ENCODE assay signal across 19 mouse cellular contexts in genomic region chr9:35411975-35412374, GRCm38 (mm10). TPM values are rescaled to one million over a fixed set of nuclear protein-coding genes. Genes with fewer than 3 reads are reported as not detected.
DNase-seq lines count a peak whose midpoint lies in the region; ATAC-seq lines count a peak whose summit lies in the region.
"Had no signal": no experiment of that assay in that cellular context is flagged by ENCODE, and none has a peak within 500 bp of the region (broad histone marks: within the 10 kb centered on the region; RNA-seq: fewer than 3 reads in every experiment).

No protein-coding gene starts in this region.

- H3K36me3 ChIP-seq in heart, embryonic 13.5 days: no peaks in the 10 kb centered on the region
- H3K36me3 ChIP-seq in neural tube, embryonic 13.5 days: no peaks in the 10 kb centered on the region
- no peaks in the 10 kb centered on the region for H3K36me3 ChIP-seq in limb, embryonic 13.5 days
- H3K36me3 ChIP-seq: stomach, embryonic 15.5 days had no signal

- H3K4me2 ChIP-seq in heart, embryonic 13.5 days: no peak overlapping the region
- no peak overlapping the region for H3K4me2 ChIP-seq in neural tube, embryonic 13.5 days
- H3K4me2 ChIP-seq in limb, embryonic 13.5 days (replicated peaks): no peak overlapping the region
- H3K4me2 ChIP-seq: stomach, embryonic 15.5 days had no signal

- H3K27ac ChIP-seq in heart, embryonic 13.5 days (replicated peaks): no peak overlapping the region
- peak overlapping the region; percentile 63 for H3K27ac ChIP-seq in neural tube, embryonic 13.5 days (replicated peaks)
- peak overlapping the region; percentile 6; the same call in 1 of the 2 replicates for H3K27ac ChIP-seq in limb, embryonic 13.5 days
- H3K27ac ChIP-seq: liver, embryonic 14.5 days; stomach, embryonic 15.5 days had no signal

- WGBS in heart, embryonic 13.5 days: 76% methylated on average over 7 of the region's 7 CpGs
- 43% methylated on average over 7 of the region's 7 CpGs for WGBS in neural tube, embryonic 13.5 days
- WGBS in limb, embryonic 13.5 days: 44% methylated on average over 7 of the region's 7 CpGs

- 0 out of 2 replicates have a peak overlapping the region, but pooled peaks have one; percentile 16 for H3K9ac ChIP-seq in heart, embryonic 13.5 days
- H3K9ac ChIP-seq in neural tube, embryonic 13.5 days: no peak overlapping the region
- no peak overlapping the region for H3K9ac ChIP-seq in limb, embryonic 13.5 days
- H3K9ac ChIP-seq: liver, embryonic 14.5 days; stomach, embryonic 15.5 days had no signal

- 0 out of 2 replicates have a peak, but pooled peaks cover 3% of the 10 kb centered on the region for H3K27me3 ChIP-seq in heart, embryonic 13.5 days (replicated peaks)
- peaks cover 54% of the 10 kb centered on the region for H3K27me3 ChIP-seq in neural tube, embryonic 13.5 days
- H3K27me3 ChIP-seq in limb, embryonic 13.5 days: no peaks in the 10 kb centered on the region
- H3K27me3 ChIP-seq: stomach, embryonic 15.5 days had no signal

- no peak for ATAC-seq in heart, embryonic 13.5 days (ENCODE audit: extremely low read depth, insufficient number of reproducible peaks, low FRiP score, low TSS enrichment)
- ATAC-seq in neural tube, embryonic 13.5 days (ENCODE audit: low read depth): peak; percentile 32
- ATAC-seq in limb, embryonic 13.5 days (ENCODE audit: low FRiP score, low read depth): no peak
- ATAC-seq: lung, postnatal 0 days had no signal

- no peaks in the 10 kb centered on the region for H3K9me3 ChIP-seq in heart, embryonic 13.5 days
- no peaks in the 10 kb centered on the region for H3K9me3 ChIP-seq in neural tube, embryonic 13.5 days
- no peaks in the 10 kb centered on the region for H3K9me3 ChIP-seq in limb, embryonic 13.5 days
- H3K9me3 ChIP-seq: stomach, embryonic 15.5 days had no signal

- H3K4me3 ChIP-seq in heart, embryonic 13.5 days: no peak overlapping the region
- no peak overlapping the region for H3K4me3 ChIP-seq in neural tube, embryonic 13.5 days
- no peak overlapping the region for H3K4me3 ChIP-seq in limb, embryonic 13.5 days
- H3K4me3 ChIP-seq: stomach, embryonic 15.5 days had no signal

- intact Hi-C loops in heart, postnatal 14 days (cut with DNase I): no loop called here

- no peak for DNase-seq in heart, postnatal 14 days
- no peak for DNase-seq in neural tube, embryonic 10.5 days (ENCODE audit: extremely low spot score, low spot score)
- no peak for DNase-seq in kidney, postnatal 14 days
- DNase-seq in cerebellum, postnatal 25 days: no peak
- DNase-seq in frontal cortex, adult 2 months (ENCODE audit: extremely low spot score in 1 of 2, low spot score in 1 of 2): no peak
- DNase-seq: adrenal gland, postnatal 25 days; cerebellum, adult 9-10 months; embryo, embryonic 11 days; heart, postnatal 36 days; kidney, adult 18-20 months; kidney, postnatal 4 days; layer of hippocampus, postnatal 36 days; left cerebral cortex, postnatal 4 days had no signal

- peaks cover 5% of the 10 kb centered on the region for H3K4me1 ChIP-seq in heart, embryonic 13.5 days
- peaks cover 20% of the 10 kb centered on the region for H3K4me1 ChIP-seq in neural tube, embryonic 13.5 days (replicated peaks)
- H3K4me1 ChIP-seq in limb, embryonic 13.5 days: peaks cover 39% of the 10 kb centered on the region
- H3K4me1 ChIP-seq: stomach, embryonic 15.5 days had no signal

RNA-seq across cellular contexts. Expression of gene Cdon, which starts 9.0 kb away (rescaled TPM):
- 5.0 and 5.4 TPM in 2 replicates for polyA plus RNA-seq in heart, embryonic 13.5 days (2015; fragmentation: Nextera tagmentation; extraction: Ambion mirVana)
- total RNA-seq in heart, postnatal 14 days (2021): 10 to 100 TPM; 16.9 to 18.6 TPM
- 3.5 and 4.0 TPM in 2 replicates for polyA plus RNA-seq in neural tube, embryonic 13.5 days (2015; fragmentation: Nextera tagmentation; extraction: Ambion mirVana)
- polyA plus RNA-seq in limb, embryonic 13.5 days (2015; fragmentation: Nextera tagmentation; extraction: Ambion mirVana): 37.0 and 37.6 TPM in 2 replicates
- 5.6 and 7.3 TPM in 2 replicates for polyA plus RNA-seq in frontal cortex, adult 2 months (2012; rRNA removed)
